Mouse (Mus musculus): ENCODE results near the gene Hsd17b2.
"Not testable (repeated sequence)": the region's sequence is repeated elsewhere in the genome, so short reads cannot be mapped to it uniquely, and the experiment has no call there.

Gene Hsd17b2

DNA sequence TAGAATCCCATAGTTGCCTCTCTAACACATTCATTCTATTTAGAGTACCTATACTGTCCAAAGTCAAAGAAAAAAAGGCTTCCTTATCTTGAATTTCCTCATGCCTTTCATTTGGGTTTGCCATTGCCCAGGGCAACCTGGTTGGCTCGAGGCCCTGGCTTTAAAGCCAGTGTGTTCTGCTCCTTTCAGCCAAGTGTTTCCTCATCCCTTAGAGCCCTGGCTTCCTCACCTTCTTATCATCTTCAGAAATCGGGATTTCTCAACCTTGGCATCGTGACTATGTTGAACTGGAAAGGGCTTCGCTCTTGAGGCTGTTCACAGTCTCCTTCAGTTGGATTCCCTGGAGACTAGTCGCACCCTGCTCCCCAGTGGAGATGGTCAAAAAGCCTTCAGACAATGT, 12.9 kb downstream of the Hsd17b2 start:
- no peak for DNase-seq (ENCODE audit: low read depth, low spot score)

DNA sequence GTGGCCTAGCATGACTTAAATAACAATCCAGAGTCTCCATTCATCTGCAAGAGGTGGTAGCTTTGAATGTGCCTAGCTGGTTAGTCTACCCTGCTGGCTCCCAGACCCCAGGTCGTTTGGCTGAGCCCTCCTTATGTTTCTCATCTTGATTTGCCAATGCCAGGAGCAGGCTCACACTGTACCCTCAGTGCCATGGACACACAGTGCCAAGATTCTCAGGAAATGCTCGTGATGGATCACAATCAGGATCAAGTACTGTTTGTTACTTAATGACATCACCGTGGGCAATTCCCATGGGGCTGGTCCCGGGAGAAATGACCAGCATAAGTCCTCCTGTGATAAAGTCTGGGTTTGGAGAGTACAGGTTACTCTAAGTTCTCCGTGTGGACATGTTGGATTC, 14.2 kb downstream of the Hsd17b2 start:
- DNase-seq (ENCODE audit: low read depth, low spot score) = no peak

DNA sequence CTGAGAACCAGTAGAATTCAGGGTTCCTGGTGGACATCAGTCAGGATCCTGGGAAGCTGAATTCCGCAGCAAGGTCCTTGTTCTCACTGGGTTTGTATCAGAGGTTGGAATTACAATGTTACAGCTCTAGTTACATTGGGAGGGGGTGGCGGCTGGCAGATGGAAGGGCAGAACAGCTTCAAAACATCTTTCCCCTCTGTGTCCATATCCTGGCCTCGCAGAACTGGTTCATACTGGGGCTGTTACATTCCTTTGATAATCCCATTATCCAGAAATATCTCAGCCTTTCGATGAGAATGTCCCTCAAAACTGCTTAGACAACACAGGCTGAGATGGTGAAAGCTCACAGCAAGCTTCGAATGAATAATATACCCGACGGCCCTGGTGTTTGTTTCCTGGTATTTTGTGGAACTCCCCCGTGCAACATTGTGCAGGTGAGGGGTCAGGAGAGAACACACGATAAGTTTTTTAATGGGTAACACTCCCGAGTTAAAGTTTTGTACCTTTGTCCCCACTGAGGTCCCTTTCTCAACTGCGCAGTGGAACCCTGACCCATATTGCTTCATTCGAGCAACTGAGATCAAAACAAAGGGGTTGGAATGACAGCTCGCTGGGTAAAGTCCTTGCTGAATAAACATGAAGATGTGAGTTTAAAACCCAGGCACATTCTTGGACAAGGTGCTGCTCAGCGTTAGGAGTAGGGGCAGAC, 16.6 kb downstream of the Hsd17b2 start:
- DNase-seq (ENCODE audit: low read depth, low spot score) = no peak

GRCm38 (mm10) chr8:117726467-117726866, 24.8 kb downstream of the Hsd17b2 start:
- no peak for DNase-seq (ENCODE audit: low read depth, low spot score)

DNA sequence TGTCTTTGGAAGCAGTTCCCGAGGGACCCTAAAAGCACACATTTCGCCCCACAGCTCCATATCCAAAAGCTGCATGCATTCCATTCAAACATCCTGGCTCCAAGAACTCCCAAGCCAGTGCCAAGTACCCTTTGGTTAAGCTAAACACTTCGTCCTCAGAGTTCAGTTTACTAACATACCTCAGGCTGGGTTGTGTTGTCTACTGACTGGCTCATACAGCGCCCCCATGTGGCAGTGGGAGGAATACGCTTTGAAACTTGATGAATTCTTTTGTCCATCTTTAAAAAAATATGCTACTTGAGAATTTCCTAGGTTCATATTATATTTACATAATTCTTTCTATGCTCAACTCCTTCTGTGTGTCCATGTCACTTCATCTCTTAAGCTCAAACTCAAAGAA, 25.9 kb downstream of the Hsd17b2 start:
- DNase-seq (ENCODE audit: low read depth, low spot score) = peak; percentile 55

DNA sequence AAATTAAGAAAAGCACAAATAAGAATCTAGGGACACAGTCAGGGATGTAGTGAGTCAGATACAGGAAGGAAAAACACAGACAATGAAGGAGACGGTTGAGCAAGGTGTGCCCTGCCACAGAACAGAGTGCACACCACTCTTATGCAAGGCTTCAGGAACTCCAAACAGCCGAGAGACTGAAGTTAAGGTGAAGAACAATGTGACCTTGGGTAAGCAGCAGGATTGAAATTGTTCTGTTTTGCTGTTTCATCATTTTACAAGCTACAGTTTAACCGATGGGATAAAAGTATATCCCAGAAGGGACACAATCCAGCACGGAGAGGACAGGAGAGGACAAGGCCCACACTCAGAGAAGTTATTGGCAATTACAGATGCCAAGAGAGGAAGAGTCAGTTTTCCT, 26.5 kb downstream of the Hsd17b2 start:
- no peak for DNase-seq (ENCODE audit: low read depth, low spot score)

DNA sequence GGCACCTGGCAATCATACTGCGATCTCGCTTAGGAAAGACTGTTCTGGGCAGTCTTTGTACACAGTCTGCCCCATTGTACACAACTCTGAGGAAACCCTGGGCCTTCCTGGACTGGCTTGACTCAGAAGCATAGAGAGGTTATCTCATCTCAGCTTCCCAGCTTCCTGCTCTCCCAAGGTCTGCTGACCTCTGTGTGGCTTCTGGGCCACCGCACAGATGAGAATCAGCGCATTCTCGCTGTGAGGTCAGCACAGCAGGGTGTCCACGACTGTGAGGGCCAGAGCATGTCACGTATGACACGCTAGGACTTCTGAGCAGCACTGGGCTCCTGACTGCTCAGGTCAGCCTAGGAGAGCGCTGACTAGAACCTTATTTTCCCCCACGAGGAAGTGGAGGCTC, 29.3 kb downstream of the Hsd17b2 start:
- no peak for DNase-seq (ENCODE audit: low read depth, low spot score)

DNA sequence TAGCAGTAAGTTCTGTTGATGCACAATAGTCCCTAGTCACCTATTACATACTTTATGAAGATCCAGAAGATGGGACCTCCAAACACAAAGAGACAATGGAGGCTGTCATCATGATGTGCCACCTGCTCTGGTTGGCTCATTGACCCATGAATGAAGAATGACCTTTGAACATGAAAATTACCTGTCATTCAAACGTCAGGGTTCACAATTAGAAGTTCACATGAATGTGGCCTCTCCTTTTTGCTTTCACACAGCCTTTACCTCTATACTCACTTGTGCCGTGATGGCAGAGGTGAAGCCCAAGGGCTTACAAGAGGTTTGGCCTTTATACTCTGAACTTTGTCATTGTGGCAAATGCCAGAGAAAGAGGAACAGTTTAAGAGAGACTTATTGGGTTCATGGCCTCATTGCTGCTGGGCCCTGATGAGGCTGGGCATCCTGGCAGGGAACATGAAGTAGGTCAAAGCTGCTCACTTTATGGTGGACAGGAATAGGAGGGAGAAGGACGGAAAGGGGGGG, 35.0 kb downstream of the Hsd17b2 start:
- DNase-seq (ENCODE audit: low read depth, low spot score) = no peak

DNA sequence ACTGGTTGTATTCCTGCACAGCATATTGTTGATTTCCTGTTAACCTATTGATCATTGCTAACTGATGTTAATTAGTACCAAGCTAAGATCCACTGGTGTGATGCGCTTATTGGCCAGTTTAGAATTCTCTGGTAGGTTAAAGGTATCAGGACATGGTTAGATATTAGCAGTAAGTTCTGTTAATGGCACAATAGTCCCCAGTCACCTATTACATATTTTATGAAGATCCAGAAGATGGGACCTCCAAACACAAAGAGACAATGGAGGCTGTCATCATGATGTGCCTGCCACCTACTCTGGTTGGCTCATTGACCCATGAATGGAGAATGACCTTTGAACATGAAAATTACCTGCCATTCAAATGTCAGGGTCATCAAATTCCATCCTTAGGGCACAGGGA, 36.5 kb downstream of the Hsd17b2 start:
- not testable (repeated sequence) for DNase-seq (ENCODE audit: low read depth, low spot score)

- DNase-seq (ENCODE audit: low read depth, low spot score) = no peak
These were observed 38.8 kb downstream of the Hsd17b2 start for GRCm38 (mm10) chr8:117740387-117740998.

DNA sequence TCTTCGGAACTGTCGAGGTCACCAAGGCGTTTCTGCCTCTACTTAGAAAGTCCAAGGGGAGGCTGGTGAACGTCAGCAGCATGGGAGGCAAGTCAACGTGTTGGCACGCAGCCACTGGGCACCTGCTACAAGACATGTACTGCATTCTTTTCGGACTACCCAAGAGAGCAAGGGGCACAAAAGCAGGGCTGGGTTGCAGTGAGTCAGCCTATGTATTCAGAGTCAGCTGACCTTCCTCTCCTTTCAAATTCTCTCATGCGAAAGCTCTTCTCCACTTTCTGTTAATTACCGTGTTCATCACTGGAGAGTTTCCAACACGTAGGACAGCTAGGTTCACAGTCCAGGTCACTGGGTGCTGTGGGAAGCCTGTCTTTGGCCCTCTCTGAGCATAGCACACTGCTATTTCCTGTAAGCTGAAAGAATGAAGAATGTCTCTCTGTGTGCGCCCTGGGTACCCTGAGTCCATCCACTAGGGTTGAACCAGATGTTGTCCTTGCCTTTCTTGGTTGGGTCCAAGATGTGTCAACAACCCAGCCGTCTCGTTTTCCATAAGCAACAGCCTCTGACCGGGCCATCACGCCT, 40.8 kb downstream of the Hsd17b2 start:
- DNase-seq (ENCODE audit: low read depth, low spot score) = no peak

GRCm38 (mm10) chr8:117746651-117747050, 44.9 kb downstream of the Hsd17b2 start:
- no peak for DNase-seq (ENCODE audit: low read depth, low spot score)

DNA sequence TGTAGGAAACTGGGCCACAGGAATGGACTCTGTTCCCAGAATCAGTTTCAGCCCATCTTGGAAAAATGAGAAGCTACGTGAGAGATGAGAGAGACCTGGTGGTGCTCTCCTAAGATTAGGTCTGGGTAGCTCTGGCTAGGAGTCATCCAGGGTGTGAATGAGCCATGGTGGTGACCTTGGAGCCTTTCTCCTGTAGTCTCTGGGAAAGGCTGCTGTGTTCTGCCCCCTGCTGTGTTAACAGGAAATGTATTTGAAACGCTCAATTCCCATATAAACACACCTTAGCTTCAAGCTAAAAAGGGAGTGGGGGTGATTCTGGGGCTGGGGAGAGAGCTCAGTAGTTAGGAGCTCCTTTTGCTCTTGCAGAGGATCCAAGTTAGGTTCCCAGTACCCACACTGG, 45.7 kb downstream of the Hsd17b2 start:
- DNase-seq (ENCODE audit: low read depth, low spot score) = no peak

DNA sequence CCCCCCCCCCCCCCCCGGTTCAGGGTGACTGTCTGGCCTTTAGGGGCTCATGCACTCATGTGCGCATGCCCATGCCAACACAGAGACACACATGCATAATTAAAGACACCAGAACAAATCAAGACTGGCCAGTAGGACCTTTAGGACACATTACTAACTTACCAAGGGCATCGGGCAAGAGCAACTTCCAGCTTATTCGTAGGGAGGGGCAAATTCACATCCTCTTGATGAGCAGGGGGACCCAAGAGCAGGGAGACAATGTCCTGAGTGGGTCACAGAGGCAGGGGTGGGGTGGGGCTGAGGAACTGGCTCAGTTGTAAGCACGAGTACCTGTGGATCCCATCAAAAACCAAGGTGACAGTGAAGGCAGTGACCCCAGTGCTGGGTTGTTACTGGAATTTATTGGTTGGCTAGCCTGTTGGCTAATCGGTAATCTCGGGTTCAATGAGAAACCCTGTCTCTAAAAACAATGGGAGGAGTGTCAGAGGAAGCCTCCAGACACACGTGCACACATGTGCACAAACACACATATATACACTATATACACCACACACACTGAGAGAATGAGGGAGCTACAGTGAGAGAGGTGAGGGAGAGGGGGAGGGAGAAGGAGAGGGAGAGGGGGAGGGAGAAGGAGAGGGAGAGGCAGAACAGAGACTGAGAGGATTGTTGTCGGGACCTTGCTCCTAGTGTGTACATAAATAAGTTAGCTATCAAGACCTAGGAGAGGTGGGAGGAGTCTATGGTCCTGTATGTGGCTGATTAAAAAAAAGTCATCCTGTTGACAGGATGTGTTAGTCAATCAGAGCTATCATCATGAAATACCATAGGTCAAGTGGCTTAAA, 46.4 kb downstream of the Hsd17b2 start:
- no peak for DNase-seq (ENCODE audit: low read depth, low spot score)

- DNase-seq (ENCODE audit: low read depth, low spot score) = no peak
These were observed 47.7 kb downstream of the Hsd17b2 start for GRCm38 (mm10) chr8:117749436-117749835.

- peak; percentile 51 for DNase-seq (ENCODE audit: low read depth, low spot score)
These were observed 56.2 kb downstream of the Hsd17b2 start for GRCm38 (mm10) chr8:117757900-117758299.

DNA sequence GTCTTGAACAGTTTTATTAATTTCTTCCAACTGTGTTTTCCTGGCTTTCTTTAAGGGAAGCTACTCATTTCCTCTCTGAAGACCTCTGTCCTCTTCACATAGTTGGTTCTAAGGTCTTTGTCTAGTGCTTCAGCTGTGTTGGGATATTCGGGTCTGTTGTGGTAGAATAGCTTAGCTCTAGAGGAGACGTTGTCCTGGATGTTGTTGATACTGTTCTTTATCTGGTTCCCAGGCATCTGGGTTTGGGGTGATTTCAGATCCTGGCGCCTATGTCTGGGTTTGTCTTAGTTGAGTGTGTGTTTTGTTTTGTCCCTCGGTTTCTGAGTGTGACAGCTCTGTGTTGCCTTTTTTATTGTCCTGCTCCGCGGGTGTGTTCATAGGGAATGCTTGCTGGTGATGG, 61.1 kb downstream of the Hsd17b2 start:
- DNase-seq (ENCODE audit: low read depth, low spot score) = no peak

GRCm38 (mm10) chr8:117764625-117765024, 62.9 kb downstream of the Hsd17b2 start:
- DNase-seq (ENCODE audit: low read depth, low spot score) = no peak

DNA sequence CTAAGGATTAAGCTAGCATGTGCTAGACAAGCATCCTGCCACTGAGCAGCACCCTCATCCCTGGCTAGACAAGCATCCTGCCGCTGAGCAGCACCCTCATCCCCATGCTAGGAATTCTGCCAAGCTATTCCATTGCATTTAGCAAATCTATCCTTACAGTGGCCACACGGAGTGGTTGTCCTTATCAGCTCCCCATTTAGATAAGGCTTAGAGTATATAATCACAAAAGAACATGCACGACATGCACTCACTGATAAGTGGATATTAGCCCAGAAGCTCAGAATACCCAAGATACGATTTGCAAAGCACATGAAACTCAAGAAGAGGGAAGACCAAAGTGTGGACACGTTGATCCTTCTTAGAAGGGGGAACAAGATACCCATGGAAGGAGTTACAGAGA, 64.2 kb downstream of the Hsd17b2 start:
- DNase-seq (ENCODE audit: low read depth, low spot score) = no peak

DNA sequence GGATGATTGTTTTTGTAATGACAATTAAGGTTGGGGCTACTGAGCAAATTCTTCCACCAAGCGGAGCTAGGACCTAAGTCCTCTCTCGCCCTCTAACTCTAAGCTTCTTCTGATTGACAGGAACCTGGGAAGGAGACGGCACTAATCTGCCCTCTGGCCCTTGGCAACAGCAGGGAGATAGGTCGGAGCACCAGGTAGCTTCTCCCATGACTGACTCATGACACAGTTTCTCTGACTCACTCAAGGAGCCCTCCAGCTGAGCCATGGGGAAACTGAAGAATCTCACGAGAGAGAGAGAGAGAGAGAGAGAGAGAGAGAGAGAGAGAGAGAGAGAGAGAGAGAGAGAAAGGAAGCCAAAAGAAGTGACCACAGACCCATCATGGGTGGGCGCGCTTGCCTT, 67.3 kb downstream of the Hsd17b2 start:
- DNase-seq (ENCODE audit: low read depth, low spot score) = no peak

DNA sequence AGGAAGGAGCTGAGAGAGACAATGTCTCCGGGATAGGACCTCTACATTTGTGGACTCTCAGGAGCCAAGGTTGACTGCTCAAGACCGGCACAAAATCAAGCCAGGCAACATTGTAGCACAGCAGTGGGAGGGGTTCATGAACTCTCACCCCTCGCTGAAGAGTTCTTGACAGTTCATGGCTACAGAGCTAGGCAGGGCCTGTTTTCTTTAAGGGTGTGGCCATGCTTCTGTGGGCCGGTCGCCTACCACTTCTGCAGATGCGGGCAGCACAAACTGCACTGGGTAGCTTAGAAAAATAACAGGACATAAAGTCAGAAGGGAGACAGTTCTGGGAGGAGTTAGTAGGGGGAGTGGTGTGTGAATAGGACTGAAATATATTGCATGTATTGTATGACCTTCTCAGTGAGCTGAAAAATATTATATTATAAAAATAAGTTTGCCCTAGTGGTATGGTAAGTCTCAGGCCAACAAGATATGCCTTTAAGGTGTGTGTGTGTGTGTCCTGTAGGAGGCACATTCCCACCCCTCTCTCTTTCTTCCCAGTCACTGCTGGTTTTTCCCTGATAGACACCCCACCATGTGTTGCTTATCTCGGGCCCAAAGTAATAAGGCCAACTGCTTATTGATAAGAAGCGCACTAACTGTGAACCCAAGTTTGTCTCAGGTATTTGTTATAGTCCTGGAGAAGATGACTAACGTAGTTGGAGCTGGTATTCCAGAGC, 69.6 kb downstream of the Hsd17b2 start:
- DNase-seq (ENCODE audit: low read depth, low spot score) = no peak

Measured in A20 (cell line).